Mouse (Mus musculus) megakaryocyte, embryonic 14.5 days (primary cell): Measurements from ENCODE around the gene Krt7.

ENCODE experiments used
- FLI1 ChIP-seq: IDR thresholded peaks from 2 replicates; pipeline ENCODE4 v1.6.1; 2012; ENCODE audit warnings: low read length, inconsistent platforms, mixed read lengths
- GATA1 ChIP-seq: IDR thresholded peaks from 3 replicates; pipeline ENCODE4 v1.6.1; 2012; ENCODE audit warnings: mixed read lengths, low read length, inconsistent platforms, borderline replicate concordance

GRCm38 (mm10) chr15:101447444-101447843 lies 36.6 kb downstream of the Krt7 start, which contains the start of gene Krt88:
- TF ChIP-seq GATA1: no peak
- no peak for TF ChIP-seq FLI1
